Mouse (Mus musculus) left cerebral cortex, adult 8-10 months (tissue): ENCODE results near the gene Zdhhc14. TPM values are rescaled to one million over a fixed set of nuclear protein-coding genes. Genes with fewer than 3 reads are reported as not detected.
A peak's percentile ranks its signal among the peaks of the same experiment; 100 is the strongest.

Experiments used
- DNase-seq, 2 experiments: peaks; one replicate each; pipeline ENCODE4 v3.0.0; 2022; ENCODE audit warnings: low spot score in 2 of 2
- total RNA-seq, 4 experiments: library from RNA; stranded (reverse); gene quantifications; 2 replicates each; pipeline ENCODE4 v1.2.4; 2022

The Zdhhc14 gene
- total RNA-seq, result 10 to 100 TPM; 31.1 to 37.5 (median 33.0) TPM

DNA sequence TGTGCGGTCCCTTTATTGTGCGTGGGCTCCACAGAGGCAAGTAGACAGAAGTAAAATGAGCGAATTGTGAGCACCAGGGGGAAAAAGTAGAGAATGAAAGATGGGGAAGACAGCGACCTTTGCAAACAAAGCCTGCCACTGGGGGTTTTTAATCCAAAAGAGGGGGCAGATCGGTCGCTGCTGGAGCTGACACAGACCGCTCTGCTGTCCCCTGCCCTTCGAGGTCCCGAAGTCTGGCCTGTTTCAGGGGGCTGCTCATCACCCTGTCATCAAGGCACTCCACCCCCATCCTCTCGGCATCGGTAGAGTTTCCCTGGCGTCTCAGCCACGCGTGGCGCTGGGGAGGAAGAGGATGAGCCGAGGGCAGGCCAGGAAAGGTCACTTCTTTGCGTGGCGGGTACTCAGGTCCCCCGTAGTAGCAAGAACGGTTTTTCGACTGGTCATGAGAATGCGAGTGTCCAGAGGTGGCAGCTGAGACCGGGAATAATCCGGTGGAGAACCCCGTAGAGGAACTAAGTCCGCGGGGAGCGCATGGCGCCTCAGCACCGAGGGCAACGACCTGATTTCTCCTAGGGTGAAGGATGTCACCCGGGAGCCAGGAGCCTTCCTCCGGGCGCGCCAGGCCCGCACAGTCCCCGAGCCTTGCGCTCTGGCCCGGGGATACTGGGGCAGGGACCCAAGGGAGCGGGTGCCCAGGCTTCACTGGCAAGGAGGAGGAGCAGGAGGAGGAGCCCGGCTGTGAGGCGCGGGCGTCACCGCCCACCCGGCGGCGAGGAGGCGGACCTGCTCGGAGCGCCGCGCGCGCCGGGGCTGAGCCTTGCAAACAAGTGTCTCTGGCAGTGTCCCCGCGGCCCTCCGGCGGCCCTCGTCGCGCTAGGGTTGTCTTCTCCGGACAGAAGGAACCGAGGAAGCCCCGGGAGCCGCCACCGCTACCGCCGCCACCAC lies at the start of gene Zdhhc14:
Gene Zdhhc14, plus strand, starts transcription at position 757 of the 945 bp plus-strand sequence.
- peak; percentile 87 to 91 for DNase-seq

DNA sequence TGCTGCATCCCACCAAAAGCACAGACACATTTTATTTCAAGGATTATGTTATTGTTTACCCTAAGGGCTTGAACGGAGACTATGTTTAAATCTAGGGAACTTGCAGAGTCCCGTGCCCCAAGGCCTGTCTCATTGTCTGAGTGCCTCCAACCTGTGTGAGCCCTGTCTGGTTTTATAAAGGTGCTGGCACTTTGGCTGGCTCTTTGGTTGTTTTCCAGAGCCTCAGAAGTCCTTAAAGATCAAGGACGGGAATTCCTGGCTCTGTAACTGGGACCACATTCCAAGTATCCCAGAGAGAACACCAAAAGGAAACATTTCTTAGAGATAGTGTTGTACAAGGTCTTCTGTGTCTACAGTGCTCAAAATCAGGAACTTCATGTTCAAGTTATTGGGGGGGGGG lies 49.1 kb upstream of the Zdhhc14 start:
- no peak for DNase-seq

DNA sequence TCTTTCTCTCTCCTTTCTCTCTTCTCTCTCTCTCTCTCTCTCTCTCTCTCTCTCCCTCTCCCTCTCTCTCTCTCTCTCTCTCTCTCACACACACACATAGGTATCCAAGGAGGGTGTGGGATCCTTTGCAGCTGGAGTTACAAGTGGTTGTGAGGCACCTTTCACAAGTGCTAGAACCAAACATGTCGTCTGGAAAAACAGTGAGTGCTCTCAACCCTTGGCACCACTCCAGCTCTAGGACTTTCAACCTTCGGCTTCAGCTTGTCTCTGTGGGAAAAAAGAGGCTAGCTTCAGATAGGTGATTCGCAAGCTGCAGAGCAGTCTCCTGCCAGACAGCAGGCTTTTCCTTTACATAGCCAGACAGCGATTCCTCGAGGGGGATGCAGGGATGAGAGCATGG lies 48.6 kb upstream of the Zdhhc14 start:
- no peak for DNase-seq

DNA sequence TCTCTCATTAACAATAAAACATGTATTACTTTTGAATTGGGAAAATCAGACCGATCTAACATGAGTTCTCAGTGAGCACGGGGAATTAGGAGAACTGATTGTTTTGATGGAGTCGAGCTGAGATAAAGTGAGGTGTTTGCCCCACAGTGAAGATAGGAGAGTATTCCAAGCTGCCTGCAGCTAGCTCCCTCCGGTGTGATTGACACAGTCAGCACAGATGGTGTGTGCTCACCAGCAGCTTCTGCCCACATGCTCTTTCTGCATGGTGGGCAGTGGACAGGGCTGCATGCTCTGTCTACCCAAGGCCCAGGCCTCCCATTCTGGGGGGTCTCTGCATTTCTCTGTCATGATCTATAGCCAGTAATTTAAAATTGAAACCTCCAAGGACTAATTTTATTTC lies 38.7 kb upstream of the Zdhhc14 start:
- DNase-seq, result no peak

DNA sequence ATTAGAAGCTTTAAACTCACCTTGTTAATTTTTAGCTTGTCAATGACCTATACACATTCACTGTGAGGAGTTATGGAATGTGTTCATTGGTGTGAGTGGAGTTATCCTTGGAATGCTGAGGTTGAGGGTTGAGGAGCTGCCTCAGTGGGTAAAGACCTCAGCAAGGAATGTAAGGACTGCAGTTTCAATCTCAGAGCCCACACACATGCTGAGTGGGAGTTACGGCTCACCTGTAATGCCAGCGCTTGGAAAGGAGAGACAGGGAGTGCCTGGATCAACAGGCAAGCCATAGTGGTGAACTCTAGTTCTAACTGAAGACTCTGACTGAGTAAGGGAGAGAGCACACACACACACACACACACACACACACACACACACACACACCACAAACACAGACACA lies 28.4 kb upstream of the Zdhhc14 start:
- no peak for DNase-seq

- no peak for DNase-seq
Measured at GRCm38 (mm10) chr17:5466736-5467135, 25.6 kb upstream of the Zdhhc14 start.

DNA sequence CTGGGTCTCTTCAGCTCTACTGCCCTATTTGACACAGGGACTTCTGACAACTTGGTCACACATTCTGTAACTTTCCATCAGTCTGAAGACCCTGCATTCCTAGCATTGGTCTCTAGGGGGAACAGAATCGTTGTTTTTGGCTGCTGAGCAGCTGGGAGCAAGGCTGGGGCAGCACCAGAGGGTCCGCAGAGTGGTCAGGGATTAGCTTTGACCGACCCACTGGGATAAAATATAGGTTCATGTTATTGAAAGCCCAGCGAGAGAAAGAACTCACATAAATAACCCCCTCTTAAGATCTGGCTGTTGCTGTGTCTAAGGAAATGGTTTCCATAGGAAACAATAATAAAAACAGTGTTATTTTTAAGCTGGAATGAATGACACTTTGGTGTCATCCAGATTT lies 25.2 kb upstream of the Zdhhc14 start:
- no peak for DNase-seq

DNA sequence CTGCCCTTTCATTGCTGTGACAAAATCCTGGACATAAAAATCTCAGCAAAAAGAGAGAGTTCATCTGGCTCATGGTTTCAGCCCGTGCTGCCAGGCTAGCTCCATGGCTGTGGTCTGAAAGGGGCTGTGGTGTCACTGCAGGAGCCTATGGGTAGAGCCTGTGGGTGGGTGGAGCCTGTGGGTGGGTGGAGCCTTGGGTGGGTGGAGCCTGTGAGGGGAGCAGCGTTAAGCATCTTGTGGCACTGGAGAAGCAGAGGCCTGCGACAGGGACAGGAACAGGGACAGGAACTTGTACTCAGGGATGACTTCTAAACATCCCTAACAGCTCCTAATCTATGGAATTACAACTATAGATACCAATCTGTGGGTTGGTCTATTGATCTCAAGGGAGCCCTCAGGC lies 20.1 kb upstream of the Zdhhc14 start:
- DNase-seq, result no peak

- no peak for DNase-seq
Measured at GRCm38 (mm10) chr17:5475960-5476725, 16.2 kb upstream of the Zdhhc14 start.

GRCm38 (mm10) chr17:5483456-5483855 lies 8.9 kb upstream of the Zdhhc14 start:
- DNase-seq, result no peak

GRCm38 (mm10) chr17:5484663-5485062 lies 7.7 kb upstream of the Zdhhc14 start:
- no peak for DNase-seq

DNA sequence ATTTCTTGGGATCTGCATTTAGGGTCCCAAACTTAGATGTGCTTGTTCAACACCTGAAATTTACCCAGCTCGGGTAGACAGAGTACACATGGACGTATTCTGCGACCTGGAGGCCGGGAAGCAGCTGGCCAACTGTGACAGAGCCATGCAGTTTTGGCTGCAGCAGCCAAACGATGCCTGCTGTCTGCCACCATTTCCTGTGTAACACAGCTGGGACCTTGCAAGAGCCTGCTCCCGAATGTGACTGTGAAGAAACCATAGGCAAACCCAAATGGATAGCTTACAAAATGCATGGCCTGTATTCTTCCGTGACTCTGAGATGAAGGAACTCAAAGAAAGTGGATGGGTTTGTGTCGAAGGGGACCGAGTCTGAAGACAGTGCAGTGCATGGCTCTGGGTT lies 4.2 kb upstream of the Zdhhc14 start:
- DNase-seq, result no peak

DNA sequence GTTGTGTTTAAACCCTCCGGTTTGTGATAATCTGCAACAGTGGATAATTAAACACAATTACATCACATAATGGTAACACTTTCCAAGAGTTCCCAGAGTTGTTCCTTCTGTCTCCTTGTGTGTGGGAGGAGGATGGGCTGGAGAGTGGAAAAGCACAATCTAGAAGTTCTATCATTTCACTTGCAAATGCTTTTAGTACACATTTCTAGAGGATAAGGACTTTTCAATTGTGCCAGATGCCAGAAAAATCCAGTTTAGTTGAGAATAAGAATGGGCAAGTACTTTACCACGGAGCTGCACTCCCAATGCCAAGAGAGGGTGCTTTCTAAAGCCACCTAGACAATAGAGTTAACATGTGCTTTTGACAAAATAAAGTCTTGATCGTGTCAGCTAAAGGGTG lies 2.0 kb upstream of the Zdhhc14 start:
- no peak for DNase-seq

DNA sequence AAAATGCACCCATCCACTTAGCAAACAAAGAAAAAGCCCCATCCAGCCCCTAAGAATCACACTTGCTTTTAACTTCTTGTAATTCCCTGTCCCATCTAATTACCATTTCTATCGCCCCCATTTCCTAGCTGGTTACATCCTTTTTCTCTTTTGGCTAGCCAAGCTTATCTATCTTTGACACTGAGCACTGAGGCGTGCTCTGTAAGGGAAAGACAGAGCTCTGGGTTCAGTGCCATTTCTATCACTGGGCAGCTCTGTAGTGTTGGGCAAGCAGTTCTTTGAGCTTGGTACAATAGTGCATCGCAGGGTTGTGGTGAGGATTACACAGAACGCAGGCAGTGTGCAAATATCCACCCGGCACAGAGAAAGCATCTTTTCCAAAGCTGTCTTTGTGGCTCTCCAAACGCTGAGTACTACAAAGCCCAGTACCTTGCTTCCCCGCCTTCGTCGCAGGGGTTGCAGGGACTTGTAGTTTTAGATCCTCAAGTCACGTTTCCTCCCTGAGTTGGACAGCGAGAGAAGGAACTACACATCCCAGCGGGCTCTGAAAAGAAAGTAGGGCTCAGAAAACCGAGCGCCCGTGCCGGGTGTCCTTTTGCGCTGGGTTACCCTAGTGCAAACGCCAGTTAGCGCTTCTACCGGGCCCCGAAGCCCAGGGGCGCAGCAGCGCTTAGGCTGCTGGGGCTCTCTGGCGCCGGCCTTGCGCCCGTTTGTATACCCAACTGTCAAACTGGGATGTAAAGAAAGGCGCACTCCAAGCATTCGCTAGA lies 1.1 kb upstream of the Zdhhc14 start:
- DNase-seq, result peak; percentile 79 to 93

- DNase-seq, result no peak
Measured at GRCm38 (mm10) chr17:5492746-5493160, 396 bp downstream of the Zdhhc14 start.

DNA sequence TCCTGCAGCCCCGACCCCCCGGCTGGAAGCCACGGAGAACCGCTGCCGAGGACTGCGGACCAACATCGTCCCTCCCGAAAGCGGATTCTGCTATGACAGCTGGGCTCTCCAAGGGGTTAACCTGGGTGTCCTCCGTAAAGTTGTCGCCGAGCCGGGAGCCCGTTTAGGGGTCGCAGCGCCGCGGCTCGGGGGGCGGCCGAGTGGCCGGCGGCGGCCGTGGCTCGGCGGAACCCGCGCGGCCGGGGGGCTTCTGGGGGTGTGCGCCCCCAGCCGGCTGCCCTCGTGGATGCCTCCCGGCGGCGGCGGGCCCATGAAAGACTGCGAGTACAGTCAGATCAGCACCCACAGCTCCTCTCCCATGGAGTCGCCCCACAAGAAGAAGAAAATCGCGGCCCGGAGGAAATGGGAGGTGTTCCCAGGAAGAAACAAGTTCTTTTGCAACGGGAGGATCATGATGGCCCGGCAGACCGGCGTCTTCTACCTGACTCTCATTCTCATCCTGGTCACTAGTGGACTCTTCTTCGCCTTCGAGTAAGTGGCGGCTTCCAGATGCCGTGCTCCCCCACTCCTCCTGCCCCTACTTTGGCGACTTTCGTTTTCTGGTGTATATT lies 909 bp downstream of the Zdhhc14 start:
- no peak for DNase-seq

DNA sequence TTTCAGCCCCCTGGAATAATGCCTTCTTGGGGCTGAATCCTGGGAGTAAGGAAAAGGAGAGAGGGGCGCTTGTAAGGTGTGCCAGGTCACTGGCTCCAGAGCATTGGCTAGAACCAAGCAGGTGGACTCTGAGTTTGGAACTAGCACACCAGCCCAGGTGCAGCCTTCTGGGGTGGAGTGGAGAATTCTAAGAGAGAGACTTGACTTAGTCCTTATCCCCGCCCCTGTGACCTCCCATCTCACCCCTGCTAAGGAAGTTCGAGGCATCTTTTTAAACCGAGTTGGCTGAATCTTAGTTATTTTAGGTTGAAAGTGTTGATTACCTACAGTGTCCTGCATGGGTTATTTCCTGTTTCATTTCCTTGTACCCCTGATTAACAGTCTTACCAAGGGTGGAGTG lies 1.5 kb downstream of the Zdhhc14 start:
- DNase-seq, result no peak

- DNase-seq, result no peak
Measured at GRCm38 (mm10) chr17:5494832-5495231, 2.5 kb downstream of the Zdhhc14 start.

DNA sequence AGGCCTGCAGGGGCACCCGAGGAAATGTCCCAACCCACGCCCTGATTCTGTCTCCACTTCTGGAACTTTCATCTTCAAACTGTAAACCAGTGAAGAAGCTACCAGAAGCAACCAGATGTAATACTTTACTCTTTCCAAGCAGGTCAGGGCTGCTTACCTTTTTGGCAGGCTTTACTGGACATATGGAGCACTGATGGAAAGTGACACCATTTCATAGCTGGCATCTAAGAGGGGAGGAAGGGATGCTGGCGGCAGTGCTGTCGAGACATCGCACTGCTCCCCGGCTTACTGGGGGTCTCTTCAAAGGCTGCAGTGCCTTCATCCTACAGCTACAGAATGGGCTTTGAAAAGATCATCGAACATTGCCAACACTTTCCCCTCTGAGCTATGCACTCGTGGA lies 5.3 kb downstream of the Zdhhc14 start:
- DNase-seq, result no peak

DNA sequence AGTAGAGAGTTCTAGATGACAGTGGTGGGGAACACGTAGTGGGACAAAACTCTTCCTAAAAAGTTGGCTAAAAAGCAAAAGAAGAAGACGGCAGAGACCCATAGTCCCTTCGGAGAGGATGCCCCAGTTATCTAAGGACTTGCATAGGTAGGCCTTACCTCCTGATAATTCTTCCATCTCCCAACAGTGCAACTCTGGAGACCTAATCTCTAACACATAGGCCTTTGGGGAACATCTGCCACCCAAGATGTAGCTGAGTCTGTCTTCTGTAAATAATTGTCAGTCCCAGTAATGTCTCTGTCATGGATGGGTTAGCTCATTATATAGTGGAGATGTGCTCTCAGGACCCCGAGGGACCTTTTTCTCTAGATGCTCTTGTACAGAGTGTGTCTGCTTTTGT lies 6.6 kb downstream of the Zdhhc14 start:
- DNase-seq, result no peak
